Mouse (Mus musculus) forebrain, postnatal 0 days (tissue): ENCODE results near the gene Cox6b2. TPM values are rescaled to one million over a fixed set of nuclear protein-coding genes. Genes with fewer than 3 reads are reported as not detected.
"Not testable (repeated sequence)": the region's sequence is repeated elsewhere in the genome, so short reads cannot be mapped to it uniquely, and the experiment has no call there.

Experiments
- ATAC-seq: fragments of 200-750 bp; cut with Nextera tagmentation; 2 replicates; pipeline ENCODE4 v1.8.0; 2017; ENCODE audit warnings: mild to moderate bottlenecking, moderate library complexity
- DNase-seq: peaks from one replicate; pipeline ENCODE4 v3.0.0-alpha.2; 2015
- H3K27ac ChIP-seq: fragments of 300-500 bp; sonication (generic); 2 replicates; pipeline ENCODE4 v1.5.1; 2014; ENCODE audit warnings: low read depth, mild to moderate bottlenecking, antibody characterized with exemption, low read length, moderate library complexity, mixed read lengths
- H3K27me3 ChIP-seq: fragments of 300-500 bp; sonication (generic); 2 replicates; pipeline ENCODE4 v1.6.1; 2014; ENCODE audit warnings: mild to moderate bottlenecking, low read length, mixed read lengths; ENCODE audit not compliant: insufficient read depth
- H3K36me3 ChIP-seq: fragments of 300-500 bp; sonication (generic); 2 replicates; pipeline ENCODE4 v1.6.1; 2014; ENCODE audit warnings: mild to moderate bottlenecking, moderate library complexity; ENCODE audit not compliant: insufficient read depth
- H3K4me1 ChIP-seq: fragments of 300-500 bp; sonication (generic); 2 replicates; pipeline ENCODE4 v1.6.1; 2014; ENCODE audit warnings: antibody characterized with exemption; ENCODE audit not compliant: insufficient read depth
- H3K4me2 ChIP-seq: fragments of 300-500 bp; sonication (generic); 2 replicates; pipeline ENCODE4 v1.6.1; 2014; ENCODE audit warnings: low read depth, mild to moderate bottlenecking, moderate library complexity
- H3K4me3 ChIP-seq: fragments of 300-500 bp; sonication (generic); 2 replicates; pipeline ENCODE4 v1.5.1; 2014; ENCODE audit warnings: low read depth, low read length, mixed read lengths
- H3K9ac ChIP-seq: fragments of 300-500 bp; sonication (generic); 2 replicates; pipeline ENCODE4 v1.6.1; 2014; ENCODE audit warnings: mild to moderate bottlenecking
- H3K9me3 ChIP-seq: fragments of 300-500 bp; sonication (generic); 2 replicates; pipeline ENCODE4 v1.6.1; 2016; ENCODE audit warnings: low read length
- CTCF ChIP-seq: sonication (generic); IDR thresholded peaks from 2 replicates; pipeline ENCODE4 v1.5.1; 2016; ENCODE audit warnings: antibody characterized with exemption, control low read depth, low read depth
- WGBS: fragments of 180-500 bp; shearing (Covaris S2); extraction: QIAGEN DNeasy Blood & Tissue Kit; methylation state at CpG from one replicate; pipeline ENCODE4 v1.1.7; 2014; 5-methylcytosine and 5-hydroxymethylcytosine counted together
- polyA plus RNA-seq: library from polyadenylated mRNA; unstranded; fragments of >200 nt; fragmentation: Nextera tagmentation; extraction: Ambion mirVana; gene quantifications from 2 replicates; pipeline ENCODE4 v1.2.1, GENCODE M21; 2015
- total RNA-seq: library from RNA; depleted of rRNA; stranded (reverse); fragments of >200 nt; gene quantifications from 2 replicates; pipeline ENCODE4 v1.2.3, GENCODE M21; 2014; rRNA removed

Cox6b2 gene
- total RNA-seq = 3.8 and 4.8 TPM in 2 replicates
- 19.8 and 23.3 TPM in 2 replicates for polyA plus RNA-seq

- H3K27ac ChIP-seq = no peak within 1 kb of the TSS
- 4% methylated on average over 24 of the region's 24 CpGs for whole genome bisulfite sequencing
- ATAC-seq = peak; percentile 94
These were observed at the start of gene Cox6b2 for GRCm38 (mm10) chr7:4752821-4753570. Gene Cox6b2, minus strand, starts transcription at chr7:4753094.

GRCm38 (mm10) chr7:4802247-4802646, 49.4 kb upstream of the Cox6b2 start:
- Histone ChIP-seq H3K9ac (no peak overlapping the region), H3K36me3 (peaks cover 12% of the 10 kb centered on the region)

More at GRCm38 (mm10) chr7:4752821-4753570, at the start of gene Cox6b2:
- H3K36me3 ChIP-seq = no peaks in the 10 kb centered on the region
- 0 out of 2 replicates have a peak, but pooled peaks have one; percentile 13 for TF ChIP-seq CTCF
- H3K4me2 ChIP-seq = peak within 1 kb of the TSS; percentile 48
- peak within 1 kb of the TSS; percentile 14 for H3K9ac ChIP-seq
- no peaks in the 10 kb centered on the region for H3K27me3 ChIP-seq
- DNase-seq = peak; percentile 84
- H3K4me1 ChIP-seq = no peaks in the 10 kb centered on the region
- H3K4me3 ChIP-seq = peak within 1 kb of the TSS; percentile 20
- no peaks in the 10 kb centered on the region for H3K9me3 ChIP-seq

GRCm38 (mm10) chr7:4795767-4796433, 43.0 kb upstream of the Cox6b2 start:
- WGBS = 69% methylated on average over 7 of the region's 7 CpGs
- no peaks in the 10 kb centered on the region for H3K27me3 ChIP-seq
- TF ChIP-seq CTCF = peak; percentile 79
- H3K36me3 ChIP-seq = peaks cover 26% of the 10 kb centered on the region
- H3K9ac ChIP-seq = no peak overlapping the region
- no peak overlapping the region for H3K4me3 ChIP-seq
- H3K9me3 ChIP-seq = no peaks in the 10 kb centered on the region
- H3K27ac ChIP-seq = no peak overlapping the region
- ATAC-seq = peak; percentile 25; the same call in 1 of the 2 replicates
- no peak overlapping the region for H3K4me2 ChIP-seq
- peak; percentile 68 for DNase-seq
- H3K4me1 ChIP-seq = 0 out of 2 replicates have a peak, but pooled peaks cover 4% of the 10 kb centered on the region

More at GRCm38 (mm10) chr7:4802247-4802646, 49.4 kb upstream of the Cox6b2 start:
- Histone ChIP-seq H3K4me2 (no peak overlapping the region), H3K4me1 (no peaks in the 10 kb centered on the region), H3K9me3 (no peaks in the 10 kb centered on the region), H3K4me3 (no peak overlapping the region), H3K27ac (no peak overlapping the region), H3K27me3 (no peaks in the 10 kb centered on the region)
- ATAC-seq = no peak
- no peak for DNase-seq
- no peak for TF ChIP-seq CTCF

- no peak for TF ChIP-seq CTCF
- ATAC-seq (no peak), DNase-seq (no peak)
- Histone ChIP-seq H3K27me3 (no peaks in the 10 kb centered on the region), H3K9ac (no peak overlapping the region), H3K36me3 (peaks cover 26% of the 10 kb centered on the region), H3K4me2 (no peak overlapping the region), H3K4me3 (no peak overlapping the region), H3K9me3 (no peaks in the 10 kb centered on the region), H3K4me1 (0 out of 2 replicates have a peak, but pooled peaks cover 4% of the 10 kb centered on the region), H3K27ac (no peak overlapping the region)
- 86% methylated on average over 3 of the region's 3 CpGs for WGBS
These were observed 41.8 kb upstream of the Cox6b2 start for GRCm38 (mm10) chr7:4794631-4795168.

GRCm38 (mm10) chr7:4793674-4794073, 40.8 kb upstream of the Cox6b2 start:
- ATAC-seq = no peak
- no peak overlapping the region for H3K27ac ChIP-seq
- no peak for TF ChIP-seq CTCF

GRCm38 (mm10) chr7:4793248-4793647, 40.4 kb upstream of the Cox6b2 start:
- ATAC-seq = peak; percentile 13
- Histone ChIP-seq H3K27ac (peak overlapping the region; percentile 89), H3K9ac (peak overlapping the region; percentile 91), H3K4me3 (peak overlapping the region; percentile 93), H3K4me2 (peak overlapping the region; percentile 73), H3K36me3 (peaks cover 26% of the 10 kb centered on the region)
- H3K4me1 ChIP-seq, DNase-seq, H3K27me3 ChIP-seq, H3K9me3 ChIP-seq: not testable (repeated sequence)
- WGBS = under 1% methylated on average over 31 of the region's 31 CpGs

More at GRCm38 (mm10) chr7:4793674-4794073, 40.8 kb upstream of the Cox6b2 start:
- 34% methylated on average over 4 of the region's 4 CpGs for WGBS
- Histone ChIP-seq H3K9ac (peak overlapping the region; percentile 91), H3K36me3 (peaks cover 26% of the 10 kb centered on the region), H3K4me3 (peak overlapping the region; percentile 93), H3K4me1 (0 out of 2 replicates have a peak, but pooled peaks cover 4% of the 10 kb centered on the region), H3K4me2 (peak overlapping the region; percentile 73), H3K27me3 (no peaks in the 10 kb centered on the region), H3K9me3 (no peaks in the 10 kb centered on the region)
- DNase-seq = no peak
